19 mouse cellular contexts compared by ENCODE assay signal in the genomic region with DNA sequence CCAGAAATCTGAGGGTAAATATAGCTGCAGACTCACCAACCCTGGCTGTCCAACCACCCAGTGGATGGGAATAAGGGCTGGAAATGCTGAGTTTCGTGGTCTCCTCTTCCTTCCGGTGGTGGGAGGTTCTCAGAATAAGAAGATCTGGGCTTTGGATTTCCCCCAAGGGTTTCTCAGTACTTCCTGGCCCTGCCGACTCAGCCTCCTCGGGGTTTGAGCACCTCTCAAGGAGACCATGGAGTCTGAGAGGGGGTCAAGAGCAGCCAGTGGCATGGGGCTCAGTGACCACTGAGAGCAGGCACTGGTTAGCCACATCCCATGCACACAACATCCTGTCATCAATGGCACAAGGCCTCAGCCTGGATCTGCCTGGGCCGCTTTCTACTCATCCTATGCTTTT.
"Had no signal": no experiment of that assay in that cellular context is flagged by ENCODE, and none has a peak within 500 bp of the region (broad histone marks: within the 10 kb centered on the region; RNA-seq: fewer than 3 reads in every experiment).

No protein-coding gene starts in this region.

- H3K36me3 ChIP-seq: limb, embryonic 13.5 days; liver, embryonic 12.5 days; liver, embryonic 15.5 days; lung, embryonic 15.5 days; stomach, embryonic 15.5 days had no signal

- H3K9ac ChIP-seq: limb, embryonic 13.5 days; liver, embryonic 12.5 days; liver, embryonic 15.5 days; lung, embryonic 15.5 days; stomach, embryonic 15.5 days had no signal

- H3K27ac ChIP-seq: limb, embryonic 13.5 days; liver, embryonic 12.5 days; liver, embryonic 15.5 days; lung, embryonic 15.5 days; stomach, embryonic 15.5 days had no signal

- H3K4me2 ChIP-seq: limb, embryonic 13.5 days; liver, embryonic 12.5 days; liver, embryonic 15.5 days; lung, embryonic 15.5 days; stomach, embryonic 15.5 days had no signal

- H3K4me3 ChIP-seq: limb, embryonic 13.5 days; liver, embryonic 12.5 days; liver, embryonic 15.5 days; lung, embryonic 15.5 days; stomach, embryonic 15.5 days had no signal

- DNase-seq: kidney, adult 11 months; kidney, adult 9 months; kidney, postnatal 14 days; kidney, postnatal 4 days; left cerebral cortex, postnatal 4 days; liver; lung, adult 18-20 months; lung, postnatal 10 days; lung, postnatal 36 days; midbrain, embryonic 14.5 days; right cerebral cortex, postnatal 14 days; spleen, adult 18-20 months; thymus, adult 18-20 months; thymus, postnatal 25 days had no signal

- ATAC-seq: liver, embryonic 12.5 days had no signal

- H3K4me1 ChIP-seq: liver, embryonic 12.5 days; liver, embryonic 15.5 days; stomach, embryonic 15.5 days had no signal

- H3K9me3 ChIP-seq: limb, embryonic 13.5 days; liver, embryonic 12.5 days; liver, embryonic 15.5 days; lung, embryonic 15.5 days; stomach, embryonic 15.5 days had no signal

- H3K27me3 ChIP-seq: liver, embryonic 12.5 days; lung, embryonic 15.5 days; stomach, embryonic 15.5 days had no signal
